Mouse (Mus musculus) G1E (cell line): ENCODE results near the gene Tmem101.

Experiments used
- CTCF ChIP-seq: IDR thresholded peaks from 2 replicates; pipeline ENCODE4 v1.5.1; 2012; ENCODE audit warnings: low read depth, low read length, inconsistent platforms, mixed read lengths
- POLR2AphosphoS5 ChIP-seq: IDR thresholded peaks from 2 replicates; pipeline ENCODE4 v1.6.1; 2012; ENCODE audit warnings: low read depth, low read length, inconsistent platforms; ENCODE audit not compliant: insufficient replicate concordance
- TAL1 ChIP-seq: conservative IDR thresholded peaks from 2 replicates; pipeline ENCODE4 v1.6.1; 2012; ENCODE audit warnings: low read depth, low read length, inconsistent platforms, mixed read lengths

DNA sequence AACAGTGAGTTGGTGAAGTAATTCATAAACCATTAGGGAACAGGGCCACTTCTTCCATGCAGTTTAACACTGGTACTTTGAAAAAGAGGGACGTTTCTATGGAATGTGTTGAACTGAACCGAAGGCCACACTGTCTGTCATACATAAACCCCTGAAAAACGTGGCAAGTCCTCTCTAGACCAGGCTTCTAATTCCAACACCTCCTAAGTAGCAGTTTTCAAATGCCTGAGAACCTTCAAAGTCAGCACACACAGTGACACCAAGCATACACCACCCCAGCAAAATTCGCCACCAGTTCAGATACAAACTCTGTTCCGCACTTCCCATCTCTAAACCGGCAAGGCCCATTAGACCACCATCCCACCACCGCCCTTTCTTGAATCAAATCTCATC is 28.0 kb upstream of the Tmem101 start:
- TF ChIP-seq CTCF = no peak
- TF ChIP-seq TAL1 = no peak
- no peak for TF ChIP-seq POLR2AphosphoS5
